Mouse (Mus musculus) ES-E14 (cell line): ENCODE results near the gene Cntnap2. TPM values are rescaled to one million over a fixed set of nuclear protein-coding genes. Genes with fewer than 3 reads are reported as not detected.

Experiments used
- DNase-seq: peaks from one replicate; pipeline ENCODE4 v3.0.0-alpha.2; 2013; ENCODE audit warnings: low read depth, low spot score
- H3K27ac ChIP-seq: 2 replicates; pipeline ENCODE4 v1.5.1; 2012; ENCODE audit warnings: low read depth, mild to moderate bottlenecking, low read length, moderate library complexity, mixed read lengths; ENCODE audit not compliant: poor library complexity, insufficient read depth, severe bottlenecking
- H3K36me3 ChIP-seq: 2 replicates; pipeline ENCODE4 v1.6.1; 2012; ENCODE audit warnings: mild to moderate bottlenecking, low read length, moderate library complexity, mixed read lengths; ENCODE audit not compliant: control insufficient read depth, poor library complexity, insufficient read depth, severe bottlenecking
- H3K4me1 ChIP-seq, 2 experiments: fragments of 150-350 bp in 1 of 2; sonication (generic) in 1 of 2; 2 replicates each; pipeline ENCODE4 v1.6.1; 2012; ENCODE audit warnings: low read length in 2 of 2, mild to moderate bottlenecking in 1 of 2, mixed read lengths in 1 of 2; ENCODE audit not compliant: control insufficient read depth in 2 of 2, insufficient read depth in 2 of 2, poor library complexity in 1 of 2
- H3K4me3 ChIP-seq, 2 experiments: fragments of 150-350 bp in 1 of 2; sonication (generic) in 1 of 2; 2 replicates each; pipeline ENCODE4 v1.5.1; 2012; ENCODE audit warnings: low read length in 2 of 2, low read depth in 1 of 2, mild to moderate bottlenecking in 1 of 2, mixed read lengths in 1 of 2; ENCODE audit not compliant: insufficient read depth in 1 of 2, poor library complexity in 1 of 2, severe bottlenecking in 1 of 2
- H3K9ac ChIP-seq: 2 replicates; pipeline ENCODE4 v1.6.1; 2012; ENCODE audit warnings: low read depth, mild to moderate bottlenecking, low read length, mixed read lengths; ENCODE audit not compliant: poor library complexity, insufficient read depth, severe bottlenecking
- H3K9me3 ChIP-seq: fragments of 150-350 bp; sonication (generic); 2 replicates; pipeline ENCODE4 v1.6.1; 2012; ENCODE audit warnings: low read depth, mild to moderate bottlenecking, low read length; ENCODE audit not compliant: control insufficient read depth, insufficient read depth
- CHD2 ChIP-seq: IDR thresholded peaks from 2 replicates; pipeline ENCODE4 v1.6.1; 2014; ENCODE audit warnings: mild to moderate bottlenecking, low read depth, low read length, inconsistent platforms
- HCFC1 ChIP-seq: IDR thresholded peaks from 2 replicates; pipeline ENCODE4 v1.6.1; 2012; ENCODE audit warnings: low read length, inconsistent platforms, borderline replicate concordance; ENCODE audit not compliant: insufficient read depth
- MAFK ChIP-seq: IDR thresholded peaks from 2 replicates; pipeline ENCODE4 v1.6.1; 2014; ENCODE audit warnings: mild to moderate bottlenecking, low read depth, low read length, inconsistent platforms; ENCODE audit not compliant: insufficient read depth
- ZC3H11A ChIP-seq: IDR thresholded peaks from 2 replicates; pipeline ENCODE4 v1.6.1; 2012; ENCODE audit warnings: low read depth, mild to moderate bottlenecking, inconsistent platforms, low read length, borderline replicate concordance
- ZNF384 ChIP-seq: IDR thresholded peaks from 2 replicates; pipeline ENCODE4 v1.6.1; 2012; ENCODE audit warnings: low read depth, low read length, inconsistent platforms
- in situ Hi-C, 2 experiments: fragments of 600-800 bp; cut with MboI; formaldehyde crosslinking; loops; one replicate each; pipeline ENCODE4 v1.15.1; 2025; ENCODE audit warnings: low sequenced_read_pairs in 2 of 2, inconsistent platforms in 1 of 2; ENCODE audit not compliant: unreplicated experiment in 2 of 2
- total RNA-seq: library from RNA; depleted of rRNA; stranded (reverse); fragments of 300-350 nt; gene quantifications from 2 replicates; pipeline ENCODE4 v1.2.3, GENCODE M21; 2012

The Cntnap2 gene
- total RNA-seq, 1 experiment, result 7.9 TPM

GRCm38 (mm10) chr6:47272606-47273575 is 2213.7 kb downstream of the Cntnap2 start:
- H3K27ac ChIP-seq, result no peak overlapping the region
- no peak overlapping the region for H3K9ac ChIP-seq
- 0 out of 4 replicates have a peak, but pooled peaks cover 0 to 3% of the 10 kb centered on the region in 2 experiments for H3K4me1 ChIP-seq
- H3K9me3 ChIP-seq, result no peaks in the 10 kb centered on the region
- TF ChIP-seq ZNF384 (no peak), MAFK (no peak), CHD2 (no peak), ZC3H11A (no peak), HCFC1 (no peak)
- no peak for DNase-seq
- H3K4me3 ChIP-seq, result no peak overlapping the region
- no peaks in the 10 kb centered on the region for H3K36me3 ChIP-seq
- in situ Hi-C loops, result no loop called here

- in situ Hi-C loops, result no loop called here
- DNase-seq, result no peak
- Histone ChIP-seq H3K27ac (no peak overlapping the region), H3K36me3 (no peaks in the 10 kb centered on the region), H3K9ac (no peak overlapping the region), H3K4me3 (no peak overlapping the region), H3K9me3 (no peaks in the 10 kb centered on the region), H3K4me1 (0 out of 4 replicates have a peak, but pooled peaks cover 0 to 2% of the 10 kb centered on the region in 2 experiments)
- TF ChIP-seq CHD2 (no peak), ZC3H11A (no peak), MAFK (no peak), HCFC1 (no peak), ZNF384 (no peak)
Observed at GRCm38 (mm10) chr6:47275065-47275464, 2215.9 kb downstream of the Cntnap2 start.

DNA sequence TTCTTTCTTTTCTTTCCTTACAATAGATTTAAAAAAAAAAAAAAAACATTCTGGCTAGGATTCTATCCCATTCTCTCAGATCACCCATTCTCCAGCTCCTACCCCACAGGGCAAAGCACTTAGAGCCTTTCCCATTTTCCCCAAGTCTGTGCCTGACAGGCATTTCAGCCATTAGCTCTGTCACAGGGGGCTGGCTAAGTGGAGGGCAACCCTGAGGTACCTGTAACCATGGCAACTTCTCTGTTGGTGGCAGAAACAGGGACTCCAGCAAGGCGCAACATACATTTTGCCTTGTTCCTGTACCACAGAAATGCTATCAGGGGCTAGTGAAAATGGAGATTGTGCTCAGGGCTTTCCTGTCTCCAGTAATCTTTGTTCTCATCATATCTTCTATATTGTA is 2220.0 kb downstream of the Cntnap2 start:
- Histone ChIP-seq H3K4me3 (no peak overlapping the region), H3K27ac (no peak overlapping the region), H3K36me3 (no peaks in the 10 kb centered on the region), H3K4me1 (no peaks in the 10 kb centered on the region), H3K9ac (no peak overlapping the region), H3K9me3 (no peaks in the 10 kb centered on the region)
- no peak for DNase-seq
- TF ChIP-seq MAFK (no peak), ZNF384 (no peak), ZC3H11A (no peak), HCFC1 (no peak), CHD2 (no peak)
- in situ Hi-C loops, result no loop called here

GRCm38 (mm10) chr6:47281584-47281983 is 2222.4 kb downstream of the Cntnap2 start:
- no peak overlapping the region for H3K4me3 ChIP-seq
- in situ Hi-C loops, result no loop called here
- peaks cover 0 to 2% of the 10 kb centered on the region in 2 experiments; a peak in 1 of 4 replicates for H3K4me1 ChIP-seq
- no peaks in the 10 kb centered on the region for H3K36me3 ChIP-seq
- TF ChIP-seq HCFC1, result no peak
- TF ChIP-seq ZNF384, result no peak
- DNase-seq, result no peak
- H3K27ac ChIP-seq, result no peak overlapping the region
- H3K9me3 ChIP-seq, result no peaks in the 10 kb centered on the region
- H3K9ac ChIP-seq, result no peak overlapping the region
